Mouse (Mus musculus): Measurements from ENCODE around the gene Unc45a. TPM values are rescaled to one million over a fixed set of nuclear protein-coding genes. Genes with fewer than 3 reads are reported as not detected.

Gene Unc45a
- polyA plus RNA-seq, 1 experiment from 2014 or later, result 29.6 TPM

- H3K36me3 ChIP-seq (ENCODE audit: control insufficient read depth, insufficient read depth, low read length), result peaks cover 11% of the 10 kb centered on the region
- H3K27me3 ChIP-seq (replicated peaks; ENCODE audit: control insufficient read depth, insufficient read depth, low read length), result no peaks in the 10 kb centered on the region
- H3K4me1 ChIP-seq (ENCODE audit: control insufficient read depth, insufficient read depth, low read length), result peaks cover 29% of the 10 kb centered on the region
- ATAC-seq (no peak), DNase-seq (ENCODE audit: low spot score) (no peak)
- H3K9ac ChIP-seq (ENCODE audit: low read length), result no peak overlapping the region
- no peak overlapping the region for H3K4me3 ChIP-seq (ENCODE audit: low read depth, low read length)
- 74% methylated on average over 7 of the region's 7 CpGs for WGBS
- no peak overlapping the region for H3K27ac ChIP-seq (ENCODE audit: low read depth, low read length)
- no peak overlapping the region for H3K4me2 ChIP-seq (ENCODE audit: low read length)
- no peaks in the 10 kb centered on the region for H3K9me3 ChIP-seq (replicated peaks; ENCODE audit: control insufficient read depth, low read length)
These were observed 988 bp upstream of the Unc45a start for GRCm38 (mm10) chr7:80341793-80342192.

GRCm38 (mm10) chr7:80339793-80340628 is 794 bp downstream of the Unc45a start:
- Histone ChIP-seq H3K9me3 (replicated peaks; ENCODE audit: control insufficient read depth, low read length) (no peaks in the 10 kb centered on the region), H3K4me2 (ENCODE audit: low read length) (peak overlapping the region; percentile 85), H3K4me3 (ENCODE audit: low read depth, low read length) (peak overlapping the region; percentile 54), H3K9ac (ENCODE audit: low read length) (peak overlapping the region; percentile 75), H3K4me1 (ENCODE audit: control insufficient read depth, insufficient read depth, low read length) (peaks cover 29% of the 10 kb centered on the region), H3K27ac (ENCODE audit: low read depth, low read length) (peak overlapping the region; percentile 86), H3K27me3 (replicated peaks; ENCODE audit: control insufficient read depth, insufficient read depth, low read length) (no peaks in the 10 kb centered on the region), H3K36me3 (ENCODE audit: control insufficient read depth, insufficient read depth, low read length) (peaks cover 29% of the 10 kb centered on the region)
- under 1% methylated on average over 45 of the region's 45 CpGs for WGBS
- DNase-seq (ENCODE audit: low spot score) (peak; percentile 99), ATAC-seq (peak; percentile 98)

GRCm38 (mm10) chr7:80339371-80339770 is 1.4 kb downstream of the Unc45a start:
- Histone ChIP-seq H3K9ac (ENCODE audit: low read length) (peak overlapping the region; percentile 75), H3K4me3 (ENCODE audit: low read depth, low read length) (peak overlapping the region; percentile 54), H3K27ac (ENCODE audit: low read depth, low read length) (0 out of 2 replicates have a peak overlapping the region, but pooled peaks have one; percentile 15), H3K4me2 (ENCODE audit: low read length) (peak overlapping the region; percentile 85), H3K9me3 (replicated peaks; ENCODE audit: control insufficient read depth, low read length) (no peaks in the 10 kb centered on the region), H3K4me1 (ENCODE audit: control insufficient read depth, insufficient read depth, low read length) (peaks cover 29% of the 10 kb centered on the region), H3K27me3 (replicated peaks; ENCODE audit: control insufficient read depth, insufficient read depth, low read length) (no peaks in the 10 kb centered on the region), H3K36me3 (ENCODE audit: control insufficient read depth, insufficient read depth, low read length) (peaks cover 35% of the 10 kb centered on the region)
- 5% methylated on average over 17 of the region's 17 CpGs for WGBS
- no peak for ATAC-seq
- peak; percentile 31 for DNase-seq (ENCODE audit: low spot score)

GRCm38 (mm10) chr7:80336932-80337331 is 3.9 kb downstream of the Unc45a start:
- no peaks in the 10 kb centered on the region for H3K27me3 ChIP-seq (replicated peaks; ENCODE audit: control insufficient read depth, insufficient read depth, low read length)
- ATAC-seq (no peak), DNase-seq (ENCODE audit: low spot score) (no peak)
- peaks cover 16% of the 10 kb centered on the region for H3K4me1 ChIP-seq (ENCODE audit: control insufficient read depth, insufficient read depth, low read length)
- no peak overlapping the region for H3K27ac ChIP-seq (ENCODE audit: low read depth, low read length)
- WGBS, result 90% methylated on average over 3 of the region's 3 CpGs
- H3K4me2 ChIP-seq (ENCODE audit: low read length), result no peak overlapping the region
- H3K9ac ChIP-seq (ENCODE audit: low read length), result no peak overlapping the region
- H3K9me3 ChIP-seq (replicated peaks; ENCODE audit: control insufficient read depth, low read length), result no peaks in the 10 kb centered on the region
- no peak overlapping the region for H3K4me3 ChIP-seq (ENCODE audit: low read depth, low read length)
- H3K36me3 ChIP-seq (ENCODE audit: control insufficient read depth, insufficient read depth, low read length), result peaks cover 60% of the 10 kb centered on the region

- H3K4me3 ChIP-seq (ENCODE audit: low read depth, low read length), result no peak overlapping the region
- no peak overlapping the region for H3K4me2 ChIP-seq (ENCODE audit: low read length)
- peaks cover 13% of the 10 kb centered on the region for H3K4me1 ChIP-seq (ENCODE audit: control insufficient read depth, insufficient read depth, low read length)
- no peak overlapping the region for H3K9ac ChIP-seq (ENCODE audit: low read length)
- no peak for ATAC-seq
- 92% methylated on average over 4 of the region's 4 CpGs for WGBS
- H3K27me3 ChIP-seq (replicated peaks; ENCODE audit: control insufficient read depth, insufficient read depth, low read length), result no peaks in the 10 kb centered on the region
- DNase-seq (ENCODE audit: low spot score), result no peak
- no peaks in the 10 kb centered on the region for H3K9me3 ChIP-seq (replicated peaks; ENCODE audit: control insufficient read depth, low read length)
- H3K36me3 ChIP-seq (ENCODE audit: control insufficient read depth, insufficient read depth, low read length), result peaks cover 80% of the 10 kb centered on the region
- no peak overlapping the region for H3K27ac ChIP-seq (ENCODE audit: low read depth, low read length)
These were observed 6.0 kb downstream of the Unc45a start for GRCm38 (mm10) chr7:80334848-80335247.

DNA sequence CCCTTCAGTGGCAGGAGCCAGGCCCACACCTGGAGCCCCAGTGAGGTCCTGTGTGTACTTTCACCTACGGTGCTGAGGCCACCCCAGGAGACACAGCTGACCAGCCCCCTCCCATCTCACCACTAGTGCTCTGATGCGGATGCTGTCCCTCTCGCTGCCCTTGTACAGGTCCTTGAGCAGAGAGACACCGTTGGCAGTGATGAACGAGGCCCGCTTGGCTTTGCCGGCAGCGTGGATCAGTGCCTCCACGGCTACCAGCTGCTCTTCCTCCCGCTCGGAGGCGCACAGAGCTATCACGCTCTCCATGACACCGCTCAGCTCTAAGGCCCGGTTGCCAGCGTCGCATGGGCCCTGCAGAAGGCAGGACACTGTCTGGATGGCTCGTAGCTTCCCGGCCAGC is 9.4 kb downstream of the Unc45a start:
- Histone ChIP-seq H3K4me1 (ENCODE audit: control insufficient read depth, insufficient read depth, low read length) (no peaks in the 10 kb centered on the region), H3K27me3 (replicated peaks; ENCODE audit: control insufficient read depth, insufficient read depth, low read length) (no peaks in the 10 kb centered on the region), H3K36me3 (ENCODE audit: control insufficient read depth, insufficient read depth, low read length) (peaks cover 100% of the 10 kb centered on the region), H3K27ac (ENCODE audit: low read depth, low read length) (no peak overlapping the region), H3K4me2 (ENCODE audit: low read length) (no peak overlapping the region), H3K9me3 (replicated peaks; ENCODE audit: control insufficient read depth, low read length) (no peaks in the 10 kb centered on the region), H3K4me3 (ENCODE audit: low read depth, low read length) (no peak overlapping the region), H3K9ac (ENCODE audit: low read length) (no peak overlapping the region)
- ATAC-seq (no peak), DNase-seq (ENCODE audit: low spot score) (no peak)
- 97% methylated on average over 19 of the region's 19 CpGs for WGBS

DNA sequence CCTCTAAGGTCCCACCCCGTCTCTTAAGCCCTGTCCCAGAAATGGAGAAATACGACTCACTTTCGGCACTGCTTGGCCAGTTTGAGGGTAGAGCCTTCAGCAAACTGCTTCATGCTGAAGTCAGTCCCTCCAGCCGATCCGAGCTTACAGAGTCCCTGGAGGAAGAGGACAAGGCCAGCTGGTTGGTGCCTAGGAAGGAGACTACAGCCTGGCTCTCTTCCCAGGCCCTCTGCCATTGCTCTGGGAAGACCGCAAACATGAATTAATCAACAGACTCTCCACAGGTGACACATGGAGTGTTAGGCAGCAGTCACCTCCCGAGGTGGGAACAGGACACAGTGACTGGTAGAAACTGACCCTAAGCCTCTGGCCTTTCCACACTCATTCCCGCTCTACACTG is 10.5 kb downstream of the Unc45a start:
- 85% methylated on average over 8 of the region's 8 CpGs for WGBS
- ATAC-seq, result no peak

DNA sequence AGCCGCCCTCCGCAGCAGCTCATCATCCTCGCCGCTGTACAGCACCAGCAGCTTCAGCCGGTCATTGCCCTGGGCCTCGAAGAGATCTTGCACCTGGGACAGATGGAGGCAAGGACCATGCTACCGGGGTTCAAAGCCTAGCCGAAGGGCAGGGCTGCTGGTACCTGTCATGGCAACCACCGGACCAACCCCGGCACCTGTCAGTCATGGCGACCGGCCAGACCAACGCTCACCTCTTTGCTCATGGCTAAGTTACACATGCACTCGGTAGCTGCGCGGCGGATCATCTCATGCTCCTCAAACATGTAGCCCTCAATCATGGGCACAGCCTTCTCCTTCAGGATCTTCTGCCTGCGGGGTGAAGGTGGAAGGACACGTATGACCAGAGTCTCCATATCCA is 14.7 kb downstream of the Unc45a start:
- H3K4me3 ChIP-seq (ENCODE audit: low read depth, low read length), result no peak overlapping the region
- H3K27me3 ChIP-seq (replicated peaks; ENCODE audit: control insufficient read depth, insufficient read depth, low read length), result no peaks in the 10 kb centered on the region
- DNase-seq (ENCODE audit: low spot score) (no peak), ATAC-seq (no peak)
- H3K27ac ChIP-seq (ENCODE audit: low read depth, low read length), result no peak overlapping the region
- H3K4me2 ChIP-seq (ENCODE audit: low read length), result no peak overlapping the region
- peaks cover 9% of the 10 kb centered on the region for H3K4me1 ChIP-seq (ENCODE audit: control insufficient read depth, insufficient read depth, low read length)
- no peaks in the 10 kb centered on the region for H3K9me3 ChIP-seq (replicated peaks; ENCODE audit: control insufficient read depth, low read length)
- H3K36me3 ChIP-seq (ENCODE audit: control insufficient read depth, insufficient read depth, low read length), result peaks cover 62% of the 10 kb centered on the region
- no peak overlapping the region for H3K9ac ChIP-seq (ENCODE audit: low read length)
- WGBS, result 97% methylated on average over 19 of the region's 19 CpGs

More for the DNA sequence above, 10.5 kb downstream of the Unc45a start:
- no peaks in the 10 kb centered on the region for H3K4me1 ChIP-seq (ENCODE audit: control insufficient read depth, insufficient read depth, low read length)
- H3K36me3 ChIP-seq (ENCODE audit: control insufficient read depth, insufficient read depth, low read length), result peaks cover 100% of the 10 kb centered on the region
- H3K27ac ChIP-seq (ENCODE audit: low read depth, low read length), result no peak overlapping the region
- no peak overlapping the region for H3K4me2 ChIP-seq (ENCODE audit: low read length)
- no peak overlapping the region for H3K9ac ChIP-seq (ENCODE audit: low read length)
- H3K9me3 ChIP-seq (replicated peaks; ENCODE audit: control insufficient read depth, low read length), result no peaks in the 10 kb centered on the region
- DNase-seq (ENCODE audit: low spot score), result no peak
- no peak overlapping the region for H3K4me3 ChIP-seq (ENCODE audit: low read depth, low read length)
- H3K27me3 ChIP-seq (replicated peaks; ENCODE audit: control insufficient read depth, insufficient read depth, low read length), result no peaks in the 10 kb centered on the region

GRCm38 (mm10) chr7:80325292-80325868 is 15.4 kb downstream of the Unc45a start:
- peaks cover 9% of the 10 kb centered on the region for H3K4me1 ChIP-seq (ENCODE audit: control insufficient read depth, insufficient read depth, low read length)
- no peak overlapping the region for H3K27ac ChIP-seq (ENCODE audit: low read depth, low read length)
- H3K4me2 ChIP-seq (ENCODE audit: low read length), result no peak overlapping the region
- no peaks in the 10 kb centered on the region for H3K27me3 ChIP-seq (replicated peaks; ENCODE audit: control insufficient read depth, insufficient read depth, low read length)
- DNase-seq (ENCODE audit: low spot score), result no peak
- WGBS, result 95% methylated on average over 16 of the region's 16 CpGs
- no peak overlapping the region for H3K4me3 ChIP-seq (ENCODE audit: low read depth, low read length)
- no peak for ATAC-seq
- H3K9ac ChIP-seq (ENCODE audit: low read length), result no peak overlapping the region
- H3K9me3 ChIP-seq (replicated peaks; ENCODE audit: control insufficient read depth, low read length), result no peaks in the 10 kb centered on the region
- H3K36me3 ChIP-seq (ENCODE audit: control insufficient read depth, insufficient read depth, low read length), result peaks cover 59% of the 10 kb centered on the region
